In the genomic region with DNA sequence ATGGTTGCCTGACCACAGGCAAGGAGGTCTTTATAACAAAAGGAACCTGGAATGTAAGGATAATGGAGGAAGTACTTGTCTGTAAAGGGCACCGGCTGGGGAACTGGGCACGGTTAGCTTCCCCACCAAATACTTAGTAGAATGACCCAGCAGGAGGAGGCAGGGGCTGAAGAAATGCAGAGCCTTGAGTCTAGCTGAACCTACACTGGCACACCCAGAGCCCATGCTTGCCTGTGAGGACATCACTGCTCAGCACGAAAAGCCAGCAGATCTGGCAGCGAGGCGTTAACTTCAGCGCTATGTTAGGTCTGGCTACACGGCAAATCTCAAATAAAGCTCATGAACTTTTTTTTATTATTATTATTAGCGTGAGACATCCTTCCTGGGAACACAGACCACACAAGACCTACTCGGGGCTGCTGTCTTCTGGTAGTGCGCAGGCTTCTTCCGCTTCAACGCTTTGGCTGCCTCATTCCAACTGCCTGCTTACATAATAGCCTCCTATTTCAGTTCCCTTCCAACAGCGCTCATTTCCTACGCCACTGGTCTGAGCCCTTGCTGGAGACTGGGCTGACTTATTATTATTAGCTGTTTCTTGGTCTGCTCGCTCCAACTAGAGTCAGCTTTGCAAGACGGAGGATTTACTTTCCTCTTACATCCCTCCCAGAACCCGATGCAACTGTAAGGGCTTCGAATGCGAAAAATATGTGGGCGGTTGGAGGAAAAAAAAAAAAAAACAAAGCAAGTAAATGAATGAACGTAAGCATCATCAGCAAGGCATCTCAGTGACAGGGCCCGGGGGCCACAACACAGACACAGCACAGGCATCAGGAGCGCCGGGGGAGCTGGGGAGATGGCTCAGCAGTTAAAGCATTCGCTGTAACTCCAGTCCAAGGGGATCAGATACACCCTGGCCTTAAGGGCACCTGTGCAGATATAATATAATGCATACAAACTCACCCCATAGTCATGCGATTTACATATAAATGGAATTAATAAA, we compare ENCODE assay signal across 8 mouse cellular contexts.
DNase-seq lines count a peak whose midpoint lies in the region; ATAC-seq lines count a peak whose summit lies in the region.

No protein-coding gene starts in this region.

- no peak overlapping the region for H3K4me3 ChIP-seq in forebrain, embryonic 13.5 days
- H3K4me3 ChIP-seq in kidney, embryonic 16.5 days (ENCODE audit: low read length), result no peak overlapping the region
- no peak overlapping the region for H3K4me3 ChIP-seq in limb, embryonic 12.5 days (replicated peaks)
- H3K4me3 ChIP-seq in neural tube, embryonic 15.5 days (replicated peaks), result no peak overlapping the region

- peak overlapping the region; percentile 37; the same call in 1 of the 2 replicates for H3K9ac ChIP-seq in forebrain, embryonic 13.5 days
- H3K9ac ChIP-seq in kidney, embryonic 16.5 days (replicated peaks; ENCODE audit: low read length), result no peak overlapping the region
- no peak overlapping the region for H3K9ac ChIP-seq in limb, embryonic 12.5 days (replicated peaks)
- H3K9ac ChIP-seq in neural tube, embryonic 15.5 days (replicated peaks), result no peak overlapping the region; the same call in 1 of the 2 replicates

- 41% methylated on average over 26 of the region's 26 CpGs for WGBS in forebrain, embryonic 13.5 days
- WGBS in kidney, embryonic 16.5 days, result 58% methylated on average over 26 of the region's 26 CpGs
- 66% methylated on average over 26 of the region's 26 CpGs for whole genome bisulfite sequencing in limb, embryonic 12.5 days
- WGBS in neural tube, embryonic 15.5 days, result 51% methylated on average over 26 of the region's 26 CpGs

- H3K9me3 ChIP-seq in forebrain, embryonic 13.5 days (replicated peaks), result no peaks in the 10 kb centered on the region
- no peaks in the 10 kb centered on the region for H3K9me3 ChIP-seq in kidney, embryonic 16.5 days (ENCODE audit: low read length)
- no peaks in the 10 kb centered on the region for H3K9me3 ChIP-seq in limb, embryonic 12.5 days
- H3K9me3 ChIP-seq in neural tube, embryonic 15.5 days (replicated peaks), result no peaks in the 10 kb centered on the region

- peak overlapping the region; percentile 45 for H3K4me2 ChIP-seq in forebrain, embryonic 13.5 days
- no peak overlapping the region for H3K4me2 ChIP-seq in kidney, embryonic 16.5 days (replicated peaks; ENCODE audit: low read depth, low read length)
- no peak overlapping the region for H3K4me2 ChIP-seq in limb, embryonic 12.5 days
- peak overlapping the region; percentile 34 for H3K4me2 ChIP-seq in neural tube, embryonic 15.5 days

- peaks cover 11% of the 10 kb centered on the region for H3K4me1 ChIP-seq in forebrain, embryonic 13.5 days
- peaks cover 9% of the 10 kb centered on the region for H3K4me1 ChIP-seq in kidney, embryonic 16.5 days (ENCODE audit: insufficient read depth, low read length)
- peaks cover 60% of the 10 kb centered on the region for H3K4me1 ChIP-seq in limb, embryonic 12.5 days (replicated peaks)
- H3K4me1 ChIP-seq in neural tube, embryonic 15.5 days, result peaks cover 16% of the 10 kb centered on the region

- no peaks in the 10 kb centered on the region for H3K27me3 ChIP-seq in forebrain, embryonic 13.5 days
- no peaks in the 10 kb centered on the region for H3K27me3 ChIP-seq in kidney, embryonic 16.5 days (ENCODE audit: insufficient read depth, low read length)
- peaks cover 27% of the 10 kb centered on the region for H3K27me3 ChIP-seq in limb, embryonic 12.5 days
- no peaks in the 10 kb centered on the region for H3K27me3 ChIP-seq in neural tube, embryonic 15.5 days (replicated peaks)

- peak; percentile 71 for ATAC-seq in forebrain, embryonic 13.5 days
- 0 out of 2 replicates have a peak, but pooled peaks have one; percentile 47 for ATAC-seq in kidney, embryonic 16.5 days (ENCODE audit: low FRiP score, low TSS enrichment)
- no peak for ATAC-seq in limb, embryonic 12.5 days (ENCODE audit: insufficient number of reproducible peaks, insufficient read depth, low FRiP score, low TSS enrichment, low read depth)
- ATAC-seq in neural tube, embryonic 15.5 days (ENCODE audit: low FRiP score), result peak; percentile 64
- ATAC-seq in activated CD4-positive, CD25-positive, alpha-beta regulatory T cell, adult 4 months, result no peak

- intact Hi-C loops in heart, postnatal 10 days (cut with DNase I), result no loop called here

- no peak overlapping the region for H3K27ac ChIP-seq in forebrain, embryonic 13.5 days
- no peak overlapping the region for H3K27ac ChIP-seq in kidney, embryonic 16.5 days (ENCODE audit: low read length)
- peak overlapping the region; percentile 45; the same call in 1 of the 2 replicates for H3K27ac ChIP-seq in limb, embryonic 12.5 days
- H3K27ac ChIP-seq in neural tube, embryonic 15.5 days (replicated peaks), result peak overlapping the region; percentile 37; the same call in 1 of the 2 replicates

- H3K36me3 ChIP-seq in forebrain, embryonic 13.5 days (ENCODE audit: poor library complexity, severe bottlenecking), result no peaks in the 10 kb centered on the region
- no peaks in the 10 kb centered on the region for H3K36me3 ChIP-seq in kidney, embryonic 16.5 days (ENCODE audit: insufficient read depth, low read length)
- no peaks in the 10 kb centered on the region for H3K36me3 ChIP-seq in limb, embryonic 12.5 days
- H3K36me3 ChIP-seq in neural tube, embryonic 15.5 days, result no peaks in the 10 kb centered on the region

- peak; percentile 23 for DNase-seq in thymus, postnatal 14 days
- no peak for DNase-seq in thymus, postnatal 10 days (ENCODE audit: low spot score in 2 of 2)
- DNase-seq in heart, postnatal 10 days, result no peak

Comparison
In these comparisons a context has a peak if more than half of its experiments do, and no peak if none do; other contexts are left out.
1. ATAC-seq: peak in forebrain, embryonic 13.5 days (single experiment), kidney, embryonic 16.5 days (single experiment) and neural tube, embryonic 15.5 days (single experiment); none in limb, embryonic 12.5 days (single experiment) and activated CD4-positive, CD25-positive, alpha-beta regulatory T cell, adult 4 months (single experiment).
2. H3K27ac ChIP-seq: peak in limb, embryonic 12.5 days (single experiment) and neural tube, embryonic 15.5 days (single experiment); none in forebrain, embryonic 13.5 days (single experiment) and kidney, embryonic 16.5 days (single experiment).
3. H3K4me2 ChIP-seq: peak in forebrain, embryonic 13.5 days (single experiment) and neural tube, embryonic 15.5 days (single experiment); none in kidney, embryonic 16.5 days (single experiment) and limb, embryonic 12.5 days (single experiment).